Mouse (Mus musculus): Measurements from ENCODE around the gene Pgpep1. TPM values are rescaled to one million over a fixed set of nuclear protein-coding genes. Genes with fewer than 3 reads are reported as not detected.

Gene Pgpep1
- total RNA-seq, 1 experiment from 2014 or later = 86.5 TPM

- no peak for DNase-seq
Measured at GRCm38 (mm10) chr8:70691230-70691629, 31.0 kb upstream of the Pgpep1 start.

- DNase-seq = peak; percentile 65
Measured at GRCm38 (mm10) chr8:70689892-70690390, 29.8 kb upstream of the Pgpep1 start.

- DNase-seq = no peak
Measured at GRCm38 (mm10) chr8:70688136-70688535, 27.9 kb upstream of the Pgpep1 start.

- DNase-seq = peak; percentile 92
Measured at GRCm38 (mm10) chr8:70687576-70687975, 27.4 kb upstream of the Pgpep1 start.

DNA sequence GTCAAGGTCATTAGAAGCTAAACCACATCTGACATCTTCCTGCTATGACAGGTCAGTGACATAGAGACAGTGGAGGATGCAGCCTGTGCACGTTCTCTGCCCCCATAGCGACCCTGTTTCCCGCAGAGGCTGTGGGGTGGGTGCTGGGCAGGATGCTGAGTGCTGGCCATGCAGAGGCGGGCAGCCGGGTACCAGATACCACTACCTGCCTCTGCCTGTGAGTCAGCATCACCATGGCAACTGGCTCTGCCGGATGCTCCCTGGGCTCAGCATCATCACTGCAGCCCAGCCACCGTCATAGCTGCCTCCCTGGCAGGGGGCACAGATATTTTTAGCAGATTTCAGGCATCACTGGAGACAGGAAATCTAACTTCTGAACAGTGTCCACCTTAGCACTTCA is 24.1 kb upstream of the Pgpep1 start:
- DNase-seq = peak; percentile 60

DNA sequence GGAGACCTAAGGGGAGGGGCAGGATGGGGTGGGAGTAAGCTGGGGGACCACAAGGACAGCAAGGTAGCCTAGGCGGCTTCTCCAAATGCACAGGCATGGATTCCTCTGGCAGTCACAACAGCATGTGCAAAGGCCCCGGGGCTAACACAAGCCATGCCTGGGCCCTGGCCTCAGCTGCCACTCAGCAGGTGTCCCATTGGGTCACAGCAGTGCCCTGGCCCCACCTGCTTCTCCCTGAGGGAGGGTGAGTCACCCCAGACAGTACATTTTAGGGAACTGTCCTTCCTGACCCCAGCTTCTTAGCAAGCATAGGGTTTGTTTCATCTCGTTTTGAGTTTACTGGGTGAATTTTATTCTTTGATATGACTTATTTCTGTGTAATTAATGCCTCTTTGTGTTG is 22.5 kb upstream of the Pgpep1 start:
- no peak for DNase-seq

DNA sequence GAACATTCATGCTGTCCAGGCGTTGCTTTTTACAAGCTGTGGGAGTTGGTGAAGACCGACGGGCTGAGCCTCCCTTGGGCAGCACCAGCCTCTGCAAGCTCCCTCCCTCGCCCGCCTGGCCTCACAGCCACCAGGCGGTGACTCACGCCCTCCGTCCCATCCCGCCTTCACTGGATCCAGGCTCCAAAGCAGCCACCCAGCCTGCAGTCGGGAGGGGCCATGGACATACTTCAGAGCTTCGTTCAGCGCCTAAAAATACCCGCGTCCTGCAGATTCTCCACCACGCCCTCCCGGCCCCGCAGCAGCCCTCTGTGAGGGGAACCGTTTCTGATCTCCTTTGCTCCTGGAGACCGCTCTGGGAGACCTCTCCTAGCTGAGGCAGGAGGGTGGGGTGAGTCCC is 22.0 kb upstream of the Pgpep1 start:
- DNase-seq = peak; percentile 94

GRCm38 (mm10) chr8:70681410-70681809 is 21.2 kb upstream of the Pgpep1 start:
- DNase-seq = no peak

DNA sequence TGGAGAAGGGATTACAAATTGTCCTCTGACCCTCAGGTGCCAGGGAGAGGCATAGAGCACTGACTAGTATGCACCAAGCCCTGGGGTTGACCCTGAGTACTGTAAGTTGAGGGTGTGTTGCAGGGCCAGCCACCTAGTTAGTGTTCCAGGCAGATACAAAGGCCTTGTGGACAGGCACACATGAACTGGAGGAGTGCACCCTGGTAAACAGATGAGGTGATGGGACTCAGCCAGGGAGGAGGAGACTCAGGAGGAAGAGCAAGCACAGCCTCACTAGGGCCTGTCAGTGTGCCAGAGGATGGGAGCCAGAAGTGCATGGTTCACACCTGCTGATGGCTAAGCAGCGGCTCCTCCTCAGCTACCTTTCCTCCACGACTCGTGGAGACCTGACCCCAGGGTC is 19.9 kb upstream of the Pgpep1 start:
- no peak for DNase-seq

GRCm38 (mm10) chr8:70679404-70679803 is 19.2 kb upstream of the Pgpep1 start:
- DNase-seq = no peak

- no peak for DNase-seq
Measured at GRCm38 (mm10) chr8:70678679-70679078, 18.5 kb upstream of the Pgpep1 start.

- DNase-seq = no peak
Measured at GRCm38 (mm10) chr8:70677451-70678080, 17.4 kb upstream of the Pgpep1 start.

DNA sequence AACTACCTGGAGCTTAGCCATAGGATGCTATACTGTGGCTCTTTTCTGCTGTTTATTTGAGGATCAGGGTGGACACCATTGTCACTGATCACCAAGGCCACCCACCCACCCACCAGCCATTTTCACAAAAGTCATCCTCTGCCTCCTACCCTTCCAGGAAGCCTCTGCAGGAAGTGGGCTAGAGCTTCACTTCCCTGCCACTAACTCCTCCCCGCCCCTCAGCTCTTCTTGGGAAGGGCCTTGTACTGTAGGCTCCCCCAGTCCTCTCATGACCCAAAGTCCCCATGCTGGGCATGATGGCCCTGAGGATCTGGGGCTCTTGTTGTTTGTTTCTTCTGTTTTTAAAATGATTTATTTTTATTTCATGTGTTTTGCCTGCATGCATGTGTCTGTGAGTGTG is 15.1 kb upstream of the Pgpep1 start:
- DNase-seq = no peak

DNA sequence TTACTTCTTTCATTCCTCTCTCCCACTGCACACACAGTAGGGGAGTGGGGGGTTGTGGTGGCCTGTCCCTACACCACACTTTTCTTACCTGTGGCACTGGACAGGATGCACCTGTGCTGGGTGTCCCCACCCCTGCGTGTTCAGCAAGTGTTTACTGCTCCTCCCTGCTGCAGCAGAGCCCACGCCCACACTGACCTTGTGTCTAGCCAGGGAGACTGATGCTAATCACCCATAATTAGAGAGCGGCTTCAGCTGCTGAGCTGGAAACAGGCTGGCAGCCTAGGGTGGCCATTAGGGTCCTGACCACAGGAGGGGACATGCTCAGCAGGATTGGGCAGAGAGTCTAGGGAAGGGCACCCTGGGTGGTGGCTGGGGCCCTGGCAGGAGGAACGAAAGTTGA is 14.5 kb upstream of the Pgpep1 start:
- no peak for DNase-seq

GRCm38 (mm10) chr8:70674109-70674508 is 13.9 kb upstream of the Pgpep1 start:
- no peak for DNase-seq

DNA sequence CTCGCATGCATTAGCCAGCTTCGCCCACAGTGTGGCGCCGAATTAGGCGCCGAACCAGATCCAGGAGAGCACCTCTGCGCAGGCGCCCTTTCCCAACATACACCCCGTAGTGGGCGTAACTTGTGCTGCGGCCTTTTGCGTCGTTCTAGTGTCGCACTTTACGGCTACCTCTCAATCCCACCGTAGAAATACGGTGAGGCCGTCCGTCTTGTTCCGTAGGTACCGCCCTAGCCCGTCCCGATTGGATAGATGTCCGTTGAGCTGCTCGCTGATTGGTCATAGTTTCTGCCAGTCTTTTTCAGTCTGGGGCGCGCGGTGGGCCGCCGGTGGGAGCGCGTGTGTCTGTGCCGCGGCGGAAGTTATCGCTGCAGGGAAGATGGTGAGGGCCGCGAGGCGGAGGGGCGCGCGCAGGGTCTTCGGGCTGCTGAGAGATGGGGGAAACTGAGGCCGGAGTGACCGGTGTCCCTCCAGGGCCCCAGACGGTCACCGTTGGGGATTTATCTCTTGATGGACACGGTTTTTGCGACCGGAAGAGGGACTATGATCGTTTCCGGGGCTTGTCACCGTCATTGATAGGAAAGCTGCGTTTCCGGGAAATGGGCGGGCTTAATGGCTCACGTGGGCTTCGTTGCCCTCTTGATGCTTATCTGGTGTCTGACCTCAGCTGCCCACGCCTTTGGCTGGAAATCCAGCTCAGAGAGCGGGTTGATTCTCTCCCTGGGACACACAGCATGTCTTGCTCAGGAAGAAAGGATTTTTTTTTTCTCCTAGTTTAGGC is 13.1 kb upstream of the Pgpep1 start, which contains the start of gene Lsm4:
Gene Lsm4 (plus strand): TSS at position 170 of the 778 bp plus-strand sequence.
- peak; percentile 97 for DNase-seq

DNA sequence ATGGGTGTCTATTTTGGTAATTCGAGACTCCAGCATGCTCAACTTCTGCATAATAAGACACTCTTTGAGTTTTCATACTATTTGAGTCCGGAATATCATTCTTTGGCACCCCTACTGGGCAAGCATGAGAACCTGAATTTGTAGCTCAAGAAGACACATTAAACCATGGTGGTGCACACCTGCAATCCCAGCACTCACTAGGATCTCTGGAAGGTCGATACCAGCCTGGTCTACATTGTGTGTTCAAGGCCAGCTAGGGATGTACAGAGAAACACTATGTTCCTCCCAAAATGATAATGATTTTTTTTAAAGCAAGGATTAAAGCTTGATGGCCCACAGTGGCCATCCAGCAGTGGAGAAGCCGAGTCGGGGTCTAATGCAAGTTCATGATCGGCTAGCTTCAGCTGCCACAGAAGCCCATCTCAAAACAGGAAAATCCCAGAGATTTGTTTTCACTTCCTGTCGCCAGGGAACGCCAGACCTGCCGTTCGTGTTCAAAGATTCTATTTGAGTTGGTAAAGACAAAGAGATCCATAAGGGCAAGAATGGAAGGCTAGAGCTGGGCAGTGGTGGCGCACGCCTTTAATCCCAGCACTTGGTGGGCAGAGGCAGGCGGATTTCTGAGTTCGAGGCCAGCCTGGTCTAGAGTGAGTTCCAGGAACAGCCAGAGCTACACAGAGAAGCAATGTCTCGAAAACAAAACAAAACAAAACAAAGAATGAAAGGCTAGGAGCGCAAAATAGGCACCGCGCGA is 12.3 kb upstream of the Pgpep1 start:
- no peak for DNase-seq

- DNase-seq = no peak
Measured at GRCm38 (mm10) chr8:70671615-70672324, 11.6 kb upstream of the Pgpep1 start.

GRCm38 (mm10) chr8:70667071-70667470 is 6.9 kb upstream of the Pgpep1 start:
- peak; percentile 55 for DNase-seq

- no peak for DNase-seq
Measured at GRCm38 (mm10) chr8:70665599-70665998, 5.4 kb upstream of the Pgpep1 start.

DNA sequence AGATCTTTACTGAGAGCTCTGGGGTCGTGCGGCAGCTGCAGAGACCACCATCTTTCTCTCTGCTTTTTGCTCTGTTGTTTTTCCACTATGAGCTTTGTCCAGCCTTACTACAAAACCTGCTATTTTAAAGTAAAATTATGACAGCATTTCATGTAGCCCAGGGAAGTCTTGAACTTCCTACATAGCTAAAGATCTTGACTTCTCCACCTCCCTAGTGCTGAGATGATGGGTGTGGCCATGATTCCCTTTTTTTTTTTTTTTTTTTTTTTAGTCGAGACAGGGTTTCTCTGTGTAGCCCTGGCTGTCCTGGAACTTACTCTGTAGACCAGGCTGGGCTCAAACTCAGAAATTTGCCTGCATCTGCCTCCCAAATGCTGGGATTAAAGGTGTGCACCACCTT is 4.4 kb upstream of the Pgpep1 start:
- no peak for DNase-seq

DNA sequence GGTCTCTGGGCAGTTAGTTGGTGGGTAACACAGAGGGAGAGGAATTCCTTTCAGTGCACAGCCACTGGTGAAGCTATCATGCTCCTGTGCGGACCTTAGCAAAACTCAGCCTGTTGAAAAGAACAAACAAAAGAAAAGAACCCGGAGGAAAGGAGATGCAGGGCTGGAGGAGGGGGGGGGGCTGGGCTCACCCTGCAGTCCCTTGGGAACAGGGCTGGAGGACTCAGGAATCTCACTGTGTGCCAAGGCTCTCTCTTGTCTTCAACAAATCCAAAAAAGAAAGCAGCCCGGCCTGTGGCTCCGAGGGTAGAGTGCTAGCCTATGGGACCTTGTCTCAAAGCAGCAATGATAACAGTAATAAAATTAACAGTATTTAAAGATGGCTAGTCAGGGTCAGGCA is 3.5 kb upstream of the Pgpep1 start:
- DNase-seq = no peak
